Mouse (Mus musculus): ENCODE data around the gene Fam171a2. TPM values are rescaled to one million over a fixed set of nuclear protein-coding genes. Genes with fewer than 3 reads are reported as not detected.
"Not testable (repeated sequence)": the region's sequence is repeated elsewhere in the genome, so short reads cannot be mapped to it uniquely, and the experiment has no call there.

Gene Fam171a2
- polyA plus RNA-seq, 1 experiment from 2014 or later, result 2.9 TPM

DNA sequence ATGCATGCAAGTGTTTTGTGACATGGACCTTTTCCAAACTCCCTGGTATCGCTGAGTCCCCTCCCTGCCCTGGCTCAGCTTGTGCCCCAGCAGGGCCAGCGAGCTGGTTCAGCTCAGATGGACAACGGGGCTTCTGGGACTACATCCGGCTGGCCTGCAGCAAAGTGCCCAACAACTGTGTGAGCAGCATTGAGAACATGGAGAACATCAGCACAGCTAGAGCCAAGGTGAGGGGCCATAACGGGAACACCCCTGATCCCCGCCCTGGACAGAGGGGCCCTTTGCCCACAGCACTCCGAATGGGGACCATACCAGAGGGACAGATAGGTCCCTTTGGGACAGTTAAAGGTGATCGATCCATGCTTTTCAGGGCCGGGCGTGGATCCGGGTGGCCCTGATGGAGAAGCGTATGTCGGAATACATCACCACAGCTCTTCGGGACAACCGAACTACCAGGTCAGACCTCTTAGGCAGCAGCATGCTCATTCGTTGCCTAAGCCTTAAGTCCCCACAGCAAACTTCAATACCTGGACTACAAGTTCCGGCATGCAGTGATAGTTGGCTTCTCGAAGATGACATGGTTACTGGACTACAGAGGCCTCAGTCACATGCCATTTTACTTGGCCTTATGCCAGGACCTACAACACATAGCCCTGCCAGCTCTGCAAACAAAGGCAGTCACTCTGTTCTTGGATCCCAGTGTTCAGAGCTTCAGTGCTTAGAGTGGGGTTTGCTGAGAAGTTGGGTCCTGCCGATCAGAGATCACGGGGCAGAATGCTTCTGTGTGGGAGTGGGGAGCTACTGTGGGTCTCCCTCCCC, 49.3 kb downstream of the Fam171a2 start:
- H3K27ac ChIP-seq (replicated peaks), result no peak overlapping the region
- WGBS, result 71% methylated on average over 20 of the region's 20 CpGs
- no peak overlapping the region for H3K9ac ChIP-seq
- H3K4me2 ChIP-seq, result no peak overlapping the region
- no peak overlapping the region for H3K4me3 ChIP-seq
- no peak for ATAC-seq (ENCODE audit: extremely low read depth, insufficient number of reproducible peaks, low FRiP score, low TSS enrichment)
- no peaks in the 10 kb centered on the region for H3K9me3 ChIP-seq
- peaks cover 95% of the 10 kb centered on the region for H3K27me3 ChIP-seq (replicated peaks)
- H3K36me3 ChIP-seq, result peaks cover 11% of the 10 kb centered on the region
- H3K4me1 ChIP-seq, result peaks cover 32% of the 10 kb centered on the region

DNA sequence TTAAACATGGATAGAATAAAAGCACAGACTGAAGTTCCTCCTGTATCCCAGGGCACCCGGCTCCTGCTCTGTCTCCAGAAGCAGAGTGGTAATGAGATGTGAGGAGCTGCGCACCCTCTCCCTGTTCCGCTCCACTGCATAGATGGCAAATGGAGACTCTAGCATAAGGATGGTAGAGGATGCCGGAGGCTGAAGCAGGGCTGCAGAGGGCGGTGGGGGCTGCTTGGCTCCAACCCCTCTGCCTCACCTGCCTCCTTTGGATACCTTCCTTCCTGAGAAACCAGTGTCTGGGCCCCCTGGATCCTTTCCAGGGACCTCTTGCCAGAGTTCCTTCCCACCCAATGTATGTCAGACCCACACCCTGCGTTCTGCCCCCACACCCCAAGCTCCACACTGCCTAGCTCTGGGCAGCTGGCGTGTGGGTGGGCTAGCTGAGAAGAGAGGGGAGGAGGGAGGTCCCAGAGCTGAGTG, 50.8 kb downstream of the Fam171a2 start:
- H3K4me3 ChIP-seq, result no peak overlapping the region
- H3K9me3 ChIP-seq, result no peaks in the 10 kb centered on the region
- no peak overlapping the region for H3K27ac ChIP-seq (replicated peaks)
- WGBS, result 74% methylated on average over 7 of the region's 7 CpGs
- H3K4me1 ChIP-seq, result peaks cover 39% of the 10 kb centered on the region
- no peak overlapping the region for H3K4me2 ChIP-seq
- H3K36me3 ChIP-seq, result no peaks in the 10 kb centered on the region
- H3K9ac ChIP-seq, result no peak overlapping the region
- no peak for ATAC-seq (ENCODE audit: extremely low read depth, insufficient number of reproducible peaks, low FRiP score, low TSS enrichment)
- H3K27me3 ChIP-seq (replicated peaks), result peaks cover 85% of the 10 kb centered on the region

DNA sequence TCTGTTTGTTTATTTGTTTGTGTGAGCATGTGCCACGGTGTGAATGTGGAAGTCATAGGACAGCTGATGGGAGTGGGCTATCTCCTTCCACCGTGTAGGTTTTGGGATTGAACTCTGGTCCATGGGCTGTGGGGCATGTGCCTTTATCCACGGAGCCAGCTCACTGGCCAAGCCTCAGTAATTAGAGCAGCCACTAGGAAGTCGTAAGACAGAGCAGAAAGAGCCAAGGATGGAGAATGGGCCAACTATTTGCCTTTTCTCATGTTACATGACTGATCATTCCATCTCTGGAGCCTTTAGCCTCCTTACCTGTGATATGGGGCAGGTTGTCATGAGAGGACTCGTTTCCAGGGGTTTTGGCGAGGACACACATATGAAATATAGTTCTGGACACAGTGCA, 51.2 kb downstream of the Fam171a2 start:
- Histone ChIP-seq H3K27ac (replicated peaks) (no peak overlapping the region), H3K9ac (no peak overlapping the region), H3K4me3 (no peak overlapping the region), H3K9me3 (no peaks in the 10 kb centered on the region), H3K4me2 (no peak overlapping the region), H3K36me3 (no peaks in the 10 kb centered on the region), H3K4me1 (peaks cover 39% of the 10 kb centered on the region), H3K27me3 (replicated peaks) (peaks cover 81% of the 10 kb centered on the region)
- WGBS, result 47% methylated on average over 6 of the region's 6 CpGs
- no peak for ATAC-seq (ENCODE audit: extremely low read depth, insufficient number of reproducible peaks, low FRiP score, low TSS enrichment)

DNA sequence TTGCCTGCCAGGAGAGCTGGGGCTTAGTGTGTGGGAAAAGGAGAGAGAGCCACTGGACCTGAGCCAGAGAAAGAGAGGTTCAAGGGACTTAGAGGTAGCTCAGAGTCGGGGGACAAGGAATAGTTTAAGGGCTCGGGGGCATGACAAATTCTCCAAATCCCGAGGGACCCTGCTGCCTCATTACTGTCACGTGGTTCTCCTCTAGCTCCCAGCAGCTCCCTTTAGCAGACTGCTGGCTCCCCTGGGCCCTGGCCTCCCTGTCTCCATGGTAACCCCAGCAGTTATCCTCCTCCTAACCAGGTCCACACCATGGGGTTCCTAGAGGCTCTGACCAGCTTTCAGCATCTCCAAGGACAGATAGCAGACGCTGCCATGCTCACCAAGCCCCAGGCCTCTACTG, 52.2 kb downstream of the Fam171a2 start:
- Histone ChIP-seq H3K4me1 (peaks cover 35% of the 10 kb centered on the region), H3K9me3 (no peaks in the 10 kb centered on the region), H3K27ac (replicated peaks) (no peak overlapping the region), H3K36me3 (no peaks in the 10 kb centered on the region), H3K4me2 (peak overlapping the region; percentile 87; the same call in 1 of the 2 replicates), H3K9ac (no peak overlapping the region), H3K4me3 (no peak overlapping the region), H3K27me3 (replicated peaks) (peaks cover 71% of the 10 kb centered on the region)
- ATAC-seq (ENCODE audit: extremely low read depth, insufficient number of reproducible peaks, low FRiP score, low TSS enrichment), result no peak
- WGBS, result 7% methylated on average over 5 of the region's 5 CpGs

DNA sequence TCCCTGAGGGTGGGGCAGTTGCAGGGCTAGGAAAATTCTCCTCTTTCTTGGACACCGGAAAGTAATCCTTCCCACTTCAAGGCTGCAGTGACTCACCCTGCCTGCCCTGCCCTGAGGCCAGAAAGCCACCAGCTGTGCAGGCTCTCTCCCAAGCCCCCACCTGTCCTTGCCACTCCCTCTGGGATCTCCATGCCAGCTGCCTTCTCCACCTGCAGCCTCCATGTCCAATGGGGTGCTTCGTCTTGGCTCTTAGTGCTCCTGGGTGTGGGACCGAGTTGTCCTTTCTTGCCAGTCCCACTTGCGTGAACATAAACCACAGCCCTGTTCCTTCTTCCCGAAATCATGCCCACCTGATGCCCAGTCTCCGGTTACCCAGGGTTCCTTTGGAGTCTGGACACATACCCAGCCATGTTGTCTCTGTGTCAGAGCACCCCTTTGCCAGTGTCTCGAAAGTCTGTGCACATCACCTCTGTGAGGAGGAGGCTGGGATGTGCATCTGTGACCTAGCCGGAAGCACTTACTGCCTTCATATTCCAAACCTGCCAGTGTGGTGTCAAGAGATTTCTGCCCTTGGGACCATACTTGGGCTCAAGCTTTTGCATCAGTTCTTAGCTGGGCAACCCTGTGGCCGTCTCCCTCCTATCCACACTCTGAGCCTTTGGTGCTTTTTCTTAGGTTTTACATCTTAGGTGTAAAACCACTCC, 52.9 kb downstream of the Fam171a2 start:
- H3K4me3 ChIP-seq, result peak overlapping the region; percentile 53
- WGBS, result 75% methylated on average over 9 of the region's 9 CpGs

DNA sequence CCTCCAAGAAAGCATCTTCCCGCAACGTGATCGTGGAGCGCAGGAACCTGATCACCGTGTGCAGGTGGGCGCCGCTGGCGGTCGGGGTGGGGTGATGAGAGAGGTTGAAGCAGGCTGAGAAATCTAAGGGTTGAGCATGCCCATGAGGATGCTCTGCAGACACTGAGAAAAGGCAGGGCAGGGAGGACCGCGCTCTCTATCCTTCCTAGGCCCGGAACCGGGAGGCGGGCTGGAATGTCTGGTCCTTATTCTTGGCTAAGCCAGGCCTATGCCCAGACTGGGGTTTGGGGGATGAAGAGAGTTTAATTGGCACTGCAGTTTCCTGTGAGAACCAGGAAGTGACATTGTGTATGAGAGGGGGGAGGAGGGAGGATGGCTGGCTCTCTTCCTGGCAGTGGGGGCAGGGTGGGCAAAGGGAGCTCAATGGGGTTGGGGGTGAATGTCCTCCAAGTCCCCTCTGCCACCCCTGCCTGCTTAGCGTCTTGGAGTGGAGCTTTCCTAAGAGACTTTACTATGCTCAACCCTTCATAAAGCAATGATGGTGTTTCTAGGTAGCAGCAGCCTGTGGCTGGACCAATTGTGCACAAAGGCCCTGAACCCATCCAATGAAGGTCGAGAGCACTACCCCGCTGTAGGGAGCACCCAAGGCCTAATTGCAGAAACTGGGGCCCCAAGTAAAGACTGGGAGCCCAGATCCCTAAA, 53.6 kb downstream of the Fam171a2 start:
- no peaks in the 10 kb centered on the region for H3K36me3 ChIP-seq
- peak overlapping the region; percentile 87 for H3K4me2 ChIP-seq
- peak overlapping the region; percentile 53 for H3K4me3 ChIP-seq
- peaks cover 57% of the 10 kb centered on the region for H3K27me3 ChIP-seq (replicated peaks)
- peak overlapping the region; percentile 69 for H3K9ac ChIP-seq
- H3K27ac ChIP-seq (replicated peaks), result no peak overlapping the region
- H3K4me1 ChIP-seq, result peaks cover 23% of the 10 kb centered on the region
- peak; percentile 20; the same call in 1 of the 2 replicates for ATAC-seq (ENCODE audit: extremely low read depth, insufficient number of reproducible peaks, low FRiP score, low TSS enrichment)
- H3K9me3 ChIP-seq, result no peaks in the 10 kb centered on the region
- WGBS, result 12% methylated on average over 17 of the region's 17 CpGs

More for the DNA sequence above, 52.9 kb downstream of the Fam171a2 start:
- H3K36me3 ChIP-seq, result no peaks in the 10 kb centered on the region
- no peak overlapping the region for H3K27ac ChIP-seq (replicated peaks)
- H3K9me3 ChIP-seq, result no peaks in the 10 kb centered on the region
- no peak overlapping the region for H3K9ac ChIP-seq
- peaks cover 29% of the 10 kb centered on the region for H3K4me1 ChIP-seq
- H3K4me2 ChIP-seq, result peak overlapping the region; percentile 87
- H3K27me3 ChIP-seq (replicated peaks), result peaks cover 64% of the 10 kb centered on the region
- no peak for ATAC-seq (ENCODE audit: extremely low read depth, insufficient number of reproducible peaks, low FRiP score, low TSS enrichment)

DNA sequence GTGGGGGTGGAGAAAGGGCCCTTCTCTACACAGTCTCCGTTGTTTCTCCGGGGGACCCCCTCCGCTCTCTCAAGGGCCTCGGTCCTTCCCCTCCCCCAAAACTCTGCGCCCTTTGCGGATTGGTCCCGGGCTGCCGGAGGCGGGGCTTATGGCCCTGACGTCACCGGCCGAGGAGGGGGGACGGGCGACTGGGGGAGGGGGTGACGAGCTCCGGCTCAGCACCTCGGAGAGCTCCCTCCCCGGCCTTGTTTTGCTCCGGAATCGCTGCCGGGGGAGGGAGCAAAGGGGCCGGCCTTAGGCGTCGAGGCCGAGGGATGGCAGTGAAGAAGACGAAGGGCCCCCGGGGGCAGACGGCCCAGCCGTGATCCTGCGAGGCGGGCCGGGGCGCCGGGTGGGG, 54.2 kb downstream of the Fam171a2 start, which contains the start of gene Rundc3a:
TSS of gene Rundc3a (plus strand) at position 166 of the 397 bp plus-strand sequence.
- Histone ChIP-seq H3K4me3 (peak within 1 kb of the TSS; percentile 53), H3K9ac (peak within 1 kb of the TSS; percentile 69), H3K4me1 (peaks cover 18% of the 10 kb centered on the region), H3K27me3 (replicated peaks) (peaks cover 51% of the 10 kb centered on the region), H3K27ac (replicated peaks) (no peak within 1 kb of the TSS), H3K9me3 (no peaks in the 10 kb centered on the region), H3K36me3 (no peaks in the 10 kb centered on the region), H3K4me2 (peak within 1 kb of the TSS; percentile 87)
- WGBS, result under 1% methylated on average over 31 of the region's 34 CpGs
- ATAC-seq (ENCODE audit: extremely low read depth, insufficient number of reproducible peaks, low FRiP score, low TSS enrichment), result peak; percentile 80

DNA sequence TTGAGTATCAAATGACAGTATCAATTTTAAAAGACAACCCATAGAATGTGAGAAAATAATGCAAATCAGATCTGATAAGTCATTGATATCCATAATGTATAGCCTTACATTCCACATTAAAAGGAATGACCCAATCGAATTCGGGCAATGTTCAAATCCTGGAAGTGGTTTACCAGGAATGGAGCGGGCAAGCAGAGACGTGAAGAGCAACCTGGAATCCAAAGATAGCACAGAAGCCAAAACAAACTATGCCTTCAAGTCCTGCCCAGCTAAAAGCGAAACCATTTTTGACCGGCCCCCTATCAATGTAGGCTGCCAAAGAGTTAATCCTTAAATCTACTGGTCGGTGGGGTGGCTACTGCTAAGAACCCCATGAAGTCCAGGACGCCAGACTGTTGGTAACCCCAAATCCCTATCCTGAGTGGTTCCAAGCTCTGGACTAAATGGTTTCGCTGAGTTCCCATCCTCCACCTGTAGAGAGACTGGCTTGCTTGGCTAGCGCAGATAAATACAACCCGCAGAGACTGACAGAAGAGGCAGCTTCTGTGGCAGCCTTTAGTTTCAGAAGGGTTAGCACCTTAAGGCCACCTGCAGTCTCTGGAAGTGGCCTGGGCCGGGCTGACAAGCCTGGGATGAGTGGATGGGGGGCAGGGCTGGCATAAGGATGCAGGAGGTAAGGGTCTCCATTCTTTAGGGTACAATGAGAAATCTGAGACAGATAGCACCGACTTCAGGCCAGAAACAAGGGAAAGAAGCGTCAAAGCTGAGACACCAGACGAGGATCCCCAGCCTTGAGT, 54.8 kb downstream of the Fam171a2 start:
- no peaks in the 10 kb centered on the region for H3K36me3 ChIP-seq
- peak overlapping the region; percentile 53 for H3K4me3 ChIP-seq
- H3K4me2 ChIP-seq, result peak overlapping the region; percentile 87
- no peaks in the 10 kb centered on the region for H3K9me3 ChIP-seq
- H3K27ac ChIP-seq (replicated peaks), result no peak overlapping the region
- peaks cover 18% of the 10 kb centered on the region for H3K4me1 ChIP-seq
- peaks cover 45% of the 10 kb centered on the region for H3K27me3 ChIP-seq (replicated peaks)
- WGBS, result 17% methylated on average over 15 of the region's 15 CpGs
- no peak for ATAC-seq (ENCODE audit: extremely low read depth, insufficient number of reproducible peaks, low FRiP score, low TSS enrichment)
- H3K9ac ChIP-seq, result peak overlapping the region; percentile 26; the same call in 1 of the 2 replicates

DNA sequence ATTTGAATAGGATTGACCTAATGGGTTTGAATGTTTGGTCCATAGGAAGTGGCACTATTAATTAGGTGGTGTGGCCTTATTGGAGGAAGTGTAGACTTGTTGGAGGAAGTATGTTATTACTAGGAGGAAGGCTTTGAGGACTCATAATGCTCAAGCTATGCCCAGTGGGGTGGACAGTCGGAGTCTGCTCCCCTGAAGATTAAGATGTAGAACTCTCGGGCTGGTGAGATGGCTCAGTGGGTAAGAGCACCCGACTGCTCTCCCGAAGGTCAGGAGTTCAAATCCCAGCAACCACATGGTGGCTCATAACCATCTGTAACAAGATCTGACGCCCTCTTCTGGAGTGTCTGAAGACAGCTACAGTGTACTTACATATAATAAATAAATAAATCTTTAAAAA, 58.0 kb downstream of the Fam171a2 start:
- not testable (repeated sequence) for H3K36me3 ChIP-seq; H3K4me2 ChIP-seq; H3K9me3 ChIP-seq; H3K4me3 ChIP-seq; H3K27ac ChIP-seq (replicated peaks); H3K9ac ChIP-seq; ATAC-seq (ENCODE audit: extremely low read depth, insufficient number of reproducible peaks, low FRiP score, low TSS enrichment)
- Histone ChIP-seq H3K27me3 (replicated peaks) (peaks cover 19% of the 10 kb centered on the region), H3K4me1 (peaks cover 18% of the 10 kb centered on the region)
- WGBS, result 83% methylated on average over 4 of the region's 5 CpGs
